Mouse (Mus musculus) cerebellum, adult 11-12 months (tissue): ENCODE results near the gene Olfr700.
"Not testable (repeated sequence)": the region's sequence is repeated elsewhere in the genome, so short reads cannot be mapped to it uniquely, and the experiment has no call there.

Source experiments
- DNase-seq: peaks from one replicate; pipeline ENCODE4 v3.0.0; 2022

The Olfr700 gene

GRCm38 (mm10) chr7:106808734-106809133 is at the start of gene Olfr700:
Olfr700 (minus strand) TSS chr7:106808834.
- DNase-seq = no peak

DNA sequence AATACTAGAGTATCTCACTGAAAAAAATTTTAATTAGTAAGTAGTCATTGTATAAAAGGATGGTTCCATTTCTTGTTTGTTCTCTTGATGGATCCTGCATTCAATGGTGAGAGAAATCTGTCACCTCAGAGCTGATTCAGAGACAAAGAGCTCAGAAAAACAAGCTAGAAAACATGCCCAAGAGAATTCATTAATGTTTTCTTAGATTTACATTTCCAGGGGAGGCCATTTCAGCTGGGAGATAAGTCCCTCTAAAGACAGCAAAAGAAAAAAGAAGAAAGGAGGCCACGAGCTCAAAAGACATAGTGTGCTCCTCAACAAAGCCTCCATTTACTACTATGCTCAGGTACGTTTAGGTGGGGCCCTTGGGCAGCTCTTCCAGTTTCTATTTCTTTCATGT is 34.4 kb upstream of the Olfr700 start, which contains the start of gene Olfr703:
Olfr703 (plus strand) TSS at position 301 of the 400 bp plus-strand sequence.
- DNase-seq = no peak

DNA sequence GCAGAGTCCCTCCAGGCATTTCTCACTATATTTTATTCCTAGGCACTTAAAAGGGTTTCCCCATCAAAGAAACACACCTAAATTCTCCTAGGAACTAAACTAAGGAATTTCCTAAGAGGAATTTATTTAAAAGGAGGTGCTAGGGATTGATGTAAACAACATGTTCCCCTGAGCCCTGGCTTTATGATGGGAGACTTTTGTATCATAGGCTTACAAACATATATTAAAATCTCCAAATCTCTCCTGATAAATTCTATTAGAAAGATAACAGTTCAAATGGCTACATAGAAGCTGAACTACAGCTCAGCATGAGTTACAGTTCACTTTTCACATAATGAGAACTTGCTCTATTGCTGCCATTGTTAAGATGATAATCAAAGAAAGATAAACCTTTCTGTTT is 25.2 kb upstream of the Olfr700 start, which contains the start of gene Olfr702:
Olfr702 (minus strand) TSS at position 101 of the 400 bp plus-strand sequence.
- DNase-seq = no peak

GRCm38 (mm10) chr7:106818414-106818813 is 9.8 kb upstream of the Olfr700 start:
- no peak for DNase-seq

- no peak for DNase-seq
These were observed 7.1 kb upstream of the Olfr700 start for GRCm38 (mm10) chr7:106815775-106816174.

GRCm38 (mm10) chr7:106813829-106814228 is 5.2 kb upstream of the Olfr700 start, which contains the start of gene Olfr701:
Olfr701 (plus strand) TSS chr7:106814129.
- DNase-seq = no peak

GRCm38 (mm10) chr7:106793098-106793497 is 15.5 kb downstream of the Olfr700 start, which contains the start of gene Olfr699:
Olfr699 (minus strand) TSS chr7:106793198.
- DNase-seq = no peak

DNA sequence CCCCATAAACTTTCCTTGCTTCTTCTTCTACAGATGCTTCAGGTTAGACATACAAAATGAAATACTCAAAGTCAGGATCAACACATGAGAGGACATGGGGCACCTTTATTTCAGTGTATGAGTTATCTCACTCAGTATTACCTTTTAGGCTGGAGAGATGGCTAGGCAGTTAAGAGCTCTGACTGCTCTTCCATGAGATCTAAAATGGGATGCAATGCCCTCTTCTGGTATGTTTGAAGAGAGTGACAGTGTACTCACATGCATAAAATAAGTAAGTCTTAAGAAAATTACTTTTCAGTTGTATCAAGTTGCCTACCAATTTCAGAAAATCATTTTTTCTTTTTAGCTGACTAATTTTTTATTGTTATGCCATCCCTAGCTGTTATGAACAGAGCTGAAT is 20.3 kb downstream of the Olfr700 start:
- DNase-seq = no peak

DNA sequence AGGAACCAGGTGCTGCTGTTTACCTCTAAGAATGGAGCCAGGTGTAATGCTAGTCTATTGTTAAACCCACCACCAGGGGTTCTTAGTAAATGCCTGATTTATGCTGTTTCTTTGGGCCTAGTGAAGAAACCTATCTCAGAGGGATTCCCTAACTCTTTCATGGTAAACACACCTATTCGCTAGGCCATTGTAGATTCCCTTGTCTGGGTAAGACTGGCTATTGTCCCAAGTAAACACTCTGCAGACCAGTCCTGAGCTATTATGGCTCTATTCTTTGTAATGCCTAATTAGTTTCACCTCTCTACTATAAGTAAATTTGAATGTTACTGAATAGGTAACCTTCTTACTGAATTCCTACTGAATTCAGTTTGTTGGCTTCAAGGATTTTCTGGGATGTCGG is 47.6 kb downstream of the Olfr700 start:
- not testable (repeated sequence) for DNase-seq

DNA sequence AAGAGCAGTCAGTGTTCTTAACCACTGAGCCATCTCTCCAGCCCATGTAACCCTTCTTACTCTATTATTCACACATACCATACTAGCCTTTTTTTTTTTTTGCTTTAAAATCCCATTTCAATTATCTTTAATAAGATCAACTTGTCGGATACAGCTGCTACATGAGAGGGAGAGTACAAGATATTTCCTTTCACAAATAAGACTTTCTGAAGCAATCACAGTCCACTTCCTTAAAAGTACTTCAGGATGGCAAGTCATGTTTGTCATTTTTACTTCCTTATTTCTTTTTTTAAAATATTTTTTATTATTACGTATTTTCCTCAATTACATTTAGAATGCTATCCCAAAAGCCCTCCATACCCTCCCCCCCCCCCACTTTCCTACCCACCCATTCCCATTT is 49.8 kb downstream of the Olfr700 start:
- DNase-seq = no peak
